Mouse (Mus musculus) forebrain, postnatal 0 days (tissue): ENCODE measurements around the gene Olfr572. TPM values are rescaled to one million over a fixed set of nuclear protein-coding genes. Genes with fewer than 3 reads are reported as not detected.

ENCODE experiments used
- ATAC-seq: fragments of 200-750 bp; cut with Nextera tagmentation; 2 replicates; pipeline ENCODE4 v1.8.0; 2017; ENCODE audit warnings: mild to moderate bottlenecking, moderate library complexity
- DNase-seq: peaks from one replicate; pipeline ENCODE4 v3.0.0-alpha.2; 2015
- H3K27ac ChIP-seq: fragments of 300-500 bp; sonication (generic); 2 replicates; pipeline ENCODE4 v1.5.1; 2014; ENCODE audit warnings: low read depth, mild to moderate bottlenecking, antibody characterized with exemption, low read length, moderate library complexity, mixed read lengths
- H3K27me3 ChIP-seq: fragments of 300-500 bp; sonication (generic); 2 replicates; pipeline ENCODE4 v1.6.1; 2014; ENCODE audit warnings: mild to moderate bottlenecking, low read length, mixed read lengths; ENCODE audit not compliant: insufficient read depth
- H3K36me3 ChIP-seq: fragments of 300-500 bp; sonication (generic); 2 replicates; pipeline ENCODE4 v1.6.1; 2014; ENCODE audit warnings: mild to moderate bottlenecking, moderate library complexity; ENCODE audit not compliant: insufficient read depth
- H3K4me1 ChIP-seq: fragments of 300-500 bp; sonication (generic); 2 replicates; pipeline ENCODE4 v1.6.1; 2014; ENCODE audit warnings: antibody characterized with exemption; ENCODE audit not compliant: insufficient read depth
- H3K4me2 ChIP-seq: fragments of 300-500 bp; sonication (generic); 2 replicates; pipeline ENCODE4 v1.6.1; 2014; ENCODE audit warnings: low read depth, mild to moderate bottlenecking, moderate library complexity
- H3K4me3 ChIP-seq: fragments of 300-500 bp; sonication (generic); 2 replicates; pipeline ENCODE4 v1.5.1; 2014; ENCODE audit warnings: low read depth, low read length, mixed read lengths
- H3K9ac ChIP-seq: fragments of 300-500 bp; sonication (generic); 2 replicates; pipeline ENCODE4 v1.6.1; 2014; ENCODE audit warnings: mild to moderate bottlenecking
- H3K9me3 ChIP-seq: fragments of 300-500 bp; sonication (generic); 2 replicates; pipeline ENCODE4 v1.6.1; 2016; ENCODE audit warnings: low read length
- CTCF ChIP-seq: sonication (generic); IDR thresholded peaks from 2 replicates; pipeline ENCODE4 v1.5.1; 2016; ENCODE audit warnings: antibody characterized with exemption, control low read depth, low read depth
- WGBS: fragments of 180-500 bp; shearing (Covaris S2); extraction: QIAGEN DNeasy Blood & Tissue Kit; methylation state at CpG from one replicate; pipeline ENCODE4 v1.1.7; 2014; 5-methylcytosine and 5-hydroxymethylcytosine counted together
- polyA plus RNA-seq: library from polyadenylated mRNA; unstranded; fragments of >200 nt; fragmentation: Nextera tagmentation; extraction: Ambion mirVana; gene quantifications from 2 replicates; pipeline ENCODE4 v1.2.1, GENCODE M21; 2015
- total RNA-seq: library from RNA; depleted of rRNA; stranded (reverse); fragments of >200 nt; gene quantifications from 2 replicates; pipeline ENCODE4 v1.2.3, GENCODE M21; 2014

Olfr572 gene
- total and polyA plus RNA-seq, 2 experiments from 2014 or later = not detected

DNA sequence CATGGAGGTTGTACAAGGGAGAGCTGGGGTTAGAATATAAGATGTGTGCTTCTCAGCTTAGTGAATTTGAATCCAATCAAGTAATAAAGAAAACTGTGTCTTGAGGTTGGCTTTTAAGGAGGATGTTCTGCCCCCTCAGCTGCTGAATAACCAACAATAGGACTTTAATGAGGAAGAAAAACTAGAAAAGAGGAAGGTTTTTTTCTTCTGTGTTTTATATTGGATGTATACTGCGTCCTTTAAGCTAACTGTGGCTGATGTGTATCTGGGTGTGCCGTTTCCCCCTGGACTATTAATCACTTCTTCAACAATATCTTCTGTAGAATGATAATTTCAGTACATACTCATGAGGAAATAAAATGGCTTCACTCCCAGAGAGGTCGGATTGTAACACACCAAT is 2.9 kb downstream of the Olfr572 start:
- no peak for TF ChIP-seq CTCF
- 70% methylated on average over 3 of the region's 3 CpGs for WGBS

DNA sequence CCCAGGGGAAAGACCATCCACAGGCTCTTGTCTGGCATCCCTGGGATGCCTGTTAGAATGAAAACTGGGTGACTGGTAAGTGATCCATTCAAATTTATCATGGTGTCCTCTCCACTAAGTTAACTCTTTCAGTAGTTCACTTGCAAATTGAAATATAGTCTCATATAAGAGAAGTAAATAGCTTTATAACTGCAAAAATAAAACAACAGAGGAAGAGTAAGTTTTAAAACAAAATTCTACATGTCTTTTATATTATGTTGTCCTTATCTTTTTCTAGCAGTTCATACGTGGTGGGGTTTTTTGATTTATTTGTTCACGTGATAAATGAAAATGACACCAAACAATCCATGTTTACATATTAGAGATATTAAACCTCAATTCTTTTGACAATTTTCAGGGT is 18.3 kb downstream of the Olfr572 start, which contains the start of gene Olfr573-ps1:
Olfr573-ps1 (minus strand) TSS at position 101 of the 400 bp plus-strand sequence.
- no peak within 1 kb of the TSS for H3K4me3 ChIP-seq
- DNase-seq (no peak), ATAC-seq (no peak)
- H3K4me1 ChIP-seq = no peaks in the 10 kb centered on the region
- no peaks in the 10 kb centered on the region for H3K27me3 ChIP-seq
- H3K9ac ChIP-seq = no peak within 1 kb of the TSS
- H3K4me2 ChIP-seq = no peak within 1 kb of the TSS
- H3K9me3 ChIP-seq = no peaks in the 10 kb centered on the region
- 96% methylated on average over 2 of the region's 2 CpGs for WGBS
- H3K27ac ChIP-seq = no peak within 1 kb of the TSS
- H3K36me3 ChIP-seq = no peaks in the 10 kb centered on the region
- no peak for TF ChIP-seq CTCF

More for the DNA sequence above, 2.9 kb downstream of the Olfr572 start:
- Histone ChIP-seq H3K27ac (no peak overlapping the region), H3K9me3 (no peaks in the 10 kb centered on the region), H3K36me3 (no peaks in the 10 kb centered on the region), H3K27me3 (no peaks in the 10 kb centered on the region), H3K4me2 (no peak overlapping the region), H3K9ac (no peak overlapping the region), H3K4me1 (no peaks in the 10 kb centered on the region), H3K4me3 (no peak overlapping the region)
- DNase-seq (no peak), ATAC-seq (no peak)

DNA sequence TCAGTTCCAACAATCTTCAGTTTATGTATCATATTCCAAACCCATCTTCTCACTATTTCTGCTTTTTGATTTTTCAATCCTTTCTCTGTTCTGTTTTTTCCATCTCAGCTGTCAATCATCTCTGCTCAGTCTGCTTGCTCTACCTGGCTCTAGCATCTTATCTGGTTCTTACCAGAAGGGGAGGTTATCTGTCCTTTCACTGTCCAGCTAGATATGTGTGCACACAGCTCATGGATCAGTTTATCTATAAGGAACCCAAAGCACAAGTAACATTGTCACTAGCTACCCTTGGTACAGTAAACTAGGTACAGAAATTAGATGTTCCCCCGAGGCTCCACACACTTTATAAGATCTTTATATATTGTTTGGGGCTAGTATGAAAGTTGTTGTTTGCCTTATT is 19.2 kb downstream of the Olfr572 start:
- Histone ChIP-seq H3K4me3 (no peak overlapping the region), H3K27me3 (no peaks in the 10 kb centered on the region), H3K27ac (no peak overlapping the region), H3K9me3 (no peaks in the 10 kb centered on the region), H3K4me2 (no peak overlapping the region), H3K36me3 (no peaks in the 10 kb centered on the region), H3K9ac (no peak overlapping the region), H3K4me1 (no peaks in the 10 kb centered on the region)
- no peak for DNase-seq
- 92% methylated on average over 1 of the region's 1 CpGs for WGBS
- TF ChIP-seq CTCF = no peak
- no peak for ATAC-seq

DNA sequence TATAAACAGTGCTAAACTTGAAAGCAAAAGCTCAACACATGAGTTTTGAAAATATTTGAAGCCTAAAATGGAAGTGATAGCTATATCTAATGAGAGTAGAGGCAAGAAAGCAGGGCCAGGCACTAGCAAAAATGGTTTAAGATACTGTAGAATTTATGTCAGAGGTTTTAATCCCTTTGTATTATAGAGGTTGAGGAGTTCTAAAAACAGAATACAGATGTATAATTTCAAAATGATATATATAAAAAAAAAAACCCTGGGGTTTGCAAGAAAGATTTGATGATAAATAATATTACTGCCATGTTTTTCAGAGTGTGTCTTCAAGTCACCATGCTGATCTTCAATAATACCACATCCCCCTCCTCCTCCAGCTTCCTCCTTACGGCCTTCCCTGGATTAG is 24.0 kb downstream of the Olfr572 start, which contains the start of gene Olfr574:
Olfr574 (plus strand) TSS at position 301 of the 400 bp plus-strand sequence.
- Histone ChIP-seq H3K4me3 (no peak within 1 kb of the TSS), H3K9me3 (no peaks in the 10 kb centered on the region), H3K27me3 (no peaks in the 10 kb centered on the region), H3K4me2 (no peak within 1 kb of the TSS), H3K27ac (no peak within 1 kb of the TSS), H3K4me1 (no peaks in the 10 kb centered on the region), H3K9ac (no peak within 1 kb of the TSS), H3K36me3 (no peaks in the 10 kb centered on the region)
- no peak for TF ChIP-seq CTCF
- ATAC-seq (no peak), DNase-seq (no peak)
- 100% methylated on average over 1 of the region's 1 CpGs for WGBS

DNA sequence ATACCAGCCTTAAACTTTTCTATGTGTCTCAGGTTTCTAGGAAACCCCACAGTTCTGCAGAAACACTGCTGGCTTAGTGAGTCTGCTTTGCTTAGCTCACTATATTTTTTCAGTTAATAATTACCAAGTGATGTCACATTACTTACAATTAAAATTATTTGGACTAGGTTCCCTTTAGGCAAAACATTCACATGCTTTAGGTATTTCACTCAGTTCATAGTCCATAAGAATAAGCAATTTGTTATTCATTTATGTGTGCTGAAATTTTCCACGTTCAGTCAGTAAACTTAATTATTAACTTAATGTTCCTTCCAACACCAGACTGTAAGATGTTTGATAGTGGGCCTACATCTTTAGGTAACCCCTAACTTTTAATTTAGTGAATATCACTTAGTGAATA is 26.5 kb downstream of the Olfr572 start:
- DNase-seq = no peak
- H3K9me3 ChIP-seq = no peaks in the 10 kb centered on the region
- H3K4me1 ChIP-seq = no peaks in the 10 kb centered on the region
- no peak for ATAC-seq
- no peak overlapping the region for H3K4me2 ChIP-seq
- no peak overlapping the region for H3K4me3 ChIP-seq
- TF ChIP-seq CTCF = no peak
- H3K27ac ChIP-seq = no peak overlapping the region
- WGBS = 68% methylated on average over 1 of the region's 1 CpGs
- no peak overlapping the region for H3K9ac ChIP-seq
- H3K27me3 ChIP-seq = no peaks in the 10 kb centered on the region
- no peaks in the 10 kb centered on the region for H3K36me3 ChIP-seq

DNA sequence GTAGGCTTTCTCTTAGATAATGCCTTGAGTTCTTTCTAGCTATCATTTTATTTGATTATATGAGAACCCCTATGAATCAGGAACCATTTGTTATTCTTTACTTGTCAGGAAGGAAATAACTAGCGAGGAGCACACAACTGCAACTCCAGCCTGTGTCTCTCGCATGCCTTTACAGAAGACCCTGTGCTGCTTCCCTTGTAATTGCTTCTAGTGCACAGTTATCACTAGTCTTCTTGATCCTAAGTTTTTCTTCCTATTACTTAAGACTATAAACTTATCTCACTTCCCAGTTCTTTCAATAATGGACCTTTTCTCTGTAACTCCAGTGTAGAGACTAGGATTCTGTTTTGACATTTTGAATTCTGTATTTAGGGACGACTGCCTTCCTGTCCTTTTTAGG is 33.9 kb downstream of the Olfr572 start:
- 81% methylated on average over 3 of the region's 3 CpGs for WGBS
- DNase-seq = no peak
- H3K4me1 ChIP-seq = no peaks in the 10 kb centered on the region
- H3K4me2 ChIP-seq = no peak overlapping the region
- no peaks in the 10 kb centered on the region for H3K36me3 ChIP-seq
- no peak overlapping the region for H3K4me3 ChIP-seq
- no peaks in the 10 kb centered on the region for H3K9me3 ChIP-seq
- no peak for TF ChIP-seq CTCF
- no peak overlapping the region for H3K9ac ChIP-seq
- H3K27ac ChIP-seq = no peak overlapping the region
- no peak for ATAC-seq
- no peaks in the 10 kb centered on the region for H3K27me3 ChIP-seq

DNA sequence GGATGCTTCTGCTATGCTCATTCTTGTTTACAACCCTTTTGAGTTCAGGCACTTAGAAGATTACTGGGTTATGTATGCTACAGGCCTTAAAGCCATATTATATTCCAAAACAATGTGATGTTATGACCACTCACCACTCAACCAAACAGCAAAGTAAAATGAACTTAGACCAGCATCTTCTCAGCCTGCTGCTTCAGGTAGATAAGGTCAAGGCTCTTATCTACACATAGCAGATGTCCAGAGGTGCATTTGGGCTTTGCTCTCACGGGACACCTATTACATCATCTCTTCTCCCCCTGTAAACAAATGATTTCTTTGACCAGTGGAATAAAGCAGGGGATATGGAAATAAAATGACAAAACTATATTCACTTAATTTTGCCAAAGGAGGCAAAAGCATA is 34.4 kb downstream of the Olfr572 start, which contains the start of gene Olfr575:
Olfr575 (minus strand) TSS at position 183 of the 400 bp plus-strand sequence.
- H3K9ac ChIP-seq = no peak within 1 kb of the TSS
- H3K4me1 ChIP-seq = no peaks in the 10 kb centered on the region
- H3K9me3 ChIP-seq = no peaks in the 10 kb centered on the region
- no peak for TF ChIP-seq CTCF
- no peak within 1 kb of the TSS for H3K27ac ChIP-seq
- no peak for DNase-seq
- no peaks in the 10 kb centered on the region for H3K27me3 ChIP-seq
- no peaks in the 10 kb centered on the region for H3K36me3 ChIP-seq
- no peak within 1 kb of the TSS for H3K4me2 ChIP-seq
- ATAC-seq = no peak
- H3K4me3 ChIP-seq = no peak within 1 kb of the TSS
- WGBS = 77% methylated on average over 1 of the region's 1 CpGs
